Mouse (Mus musculus) bone marrow macrophage, adult 2 months (primary cell): ENCODE data around the gene Mb.

ENCODE experiments used
- CTCF ChIP-seq: IDR thresholded peaks from 2 replicates; pipeline ENCODE4 v1.5.1; 2012; ENCODE audit warnings: low read depth, mild to moderate bottlenecking, low read length, moderate library complexity
- POLR2A ChIP-seq: IDR thresholded peaks from 2 replicates; pipeline ENCODE4 v1.6.1; 2012; ENCODE audit warnings: mild to moderate bottlenecking, low read depth, low read length, borderline replicate concordance

DNA sequence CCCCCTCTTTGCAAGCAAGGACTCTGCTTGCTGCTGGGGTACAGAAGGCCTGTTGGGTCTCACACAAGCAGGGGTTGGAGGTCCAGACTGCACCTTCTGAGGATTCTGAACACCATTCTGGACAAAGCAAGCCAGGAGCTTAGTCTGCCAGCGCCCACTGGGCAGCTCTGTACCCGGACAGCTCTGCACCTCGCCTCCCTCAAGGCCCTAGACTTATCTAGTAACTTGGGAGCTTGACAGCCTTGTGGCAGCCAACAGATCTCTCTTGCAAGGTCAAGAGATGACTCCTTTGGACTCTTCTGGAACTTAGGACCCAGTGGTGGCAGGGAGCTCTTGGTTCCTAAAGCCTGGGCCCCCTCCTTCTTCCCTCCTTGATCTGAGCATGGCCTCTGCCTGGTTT, 23.4 kb downstream of the Mb start:
- TF ChIP-seq CTCF: no peak
- no peak for TF ChIP-seq POLR2A
